Mouse (Mus musculus) forelimb bud, embryonic 11.5 days (tissue): ENCODE measurements at regions not wholly inside any gene's neighbourhood (a gene's known extent, or its start where the extent isn't known, plus 50 kb on each side); places are given as distances from the start of the nearest gene placed in this dataset.

Experiments used
- DNase-seq: peaks from one replicate; pipeline ENCODE4 v3.0.0-alpha.2; 2012; ENCODE audit warnings: low read depth, low spot score

- DNase-seq, result no peak
Measured at GRCm38 (mm10) chr3:54103098-54103497, 52.7 kb upstream of the Trpc4 start.

DNA sequence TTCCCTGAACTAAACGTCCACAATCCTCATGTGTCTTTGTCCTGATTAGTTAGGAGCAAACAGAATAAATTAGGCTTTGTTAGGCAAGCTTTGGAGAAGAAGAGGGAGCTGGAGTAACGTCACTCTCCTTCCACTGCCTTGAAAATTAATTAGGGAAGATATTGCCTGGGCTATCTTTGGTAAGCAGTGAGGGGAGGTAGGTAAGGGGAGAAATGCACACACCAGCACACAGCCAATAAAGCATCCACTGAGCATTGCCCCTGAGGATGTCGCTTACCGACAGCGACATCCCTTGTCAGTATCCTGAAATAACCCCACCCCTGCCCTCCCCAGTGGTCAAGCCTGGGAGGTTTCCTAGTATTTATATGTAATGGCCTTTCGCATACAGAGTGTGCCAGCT is 72.2 kb upstream of the Trpc4 start:
- DNase-seq, result no peak

DNA sequence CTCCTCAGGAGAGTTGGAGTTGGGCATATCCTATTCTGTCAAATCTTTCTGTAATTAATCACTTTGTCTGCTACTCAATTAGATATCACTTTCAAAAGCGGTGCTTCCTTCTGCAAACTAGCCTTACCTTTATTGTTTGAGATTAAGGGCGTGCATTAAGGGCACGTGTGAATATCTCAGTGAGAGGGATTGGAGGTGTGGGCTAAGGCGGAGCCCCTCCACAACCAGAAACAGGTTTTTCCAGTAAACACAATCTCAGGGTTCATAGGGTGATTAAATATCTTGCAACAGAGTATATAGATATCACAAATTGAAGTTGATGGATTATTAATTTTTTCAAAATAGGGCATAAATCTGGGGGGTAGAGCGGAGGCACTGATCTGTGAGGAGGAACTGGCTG is 79.4 kb upstream of the Trpc4 start:
- DNase-seq, result no peak

DNA sequence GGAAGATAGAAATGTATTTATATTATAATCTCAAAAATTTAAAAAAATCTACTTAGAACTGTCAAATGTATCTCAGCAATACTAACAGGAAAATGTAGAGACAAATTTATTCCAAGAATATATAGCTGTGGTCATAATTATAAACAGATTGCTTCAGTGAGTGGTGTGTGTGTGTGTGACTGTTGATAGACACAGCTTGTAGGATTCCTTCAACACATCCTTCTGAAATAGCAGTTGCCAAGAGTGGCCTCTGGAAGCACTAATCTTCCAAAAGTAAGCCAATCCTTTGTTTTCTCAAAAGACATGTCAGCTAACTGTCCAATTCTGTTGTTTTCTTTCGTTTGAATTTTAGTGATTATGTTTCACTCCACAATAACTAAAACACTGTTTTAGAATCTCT is 95.2 kb upstream of the Trpc4 start:
- no peak for DNase-seq

DNA sequence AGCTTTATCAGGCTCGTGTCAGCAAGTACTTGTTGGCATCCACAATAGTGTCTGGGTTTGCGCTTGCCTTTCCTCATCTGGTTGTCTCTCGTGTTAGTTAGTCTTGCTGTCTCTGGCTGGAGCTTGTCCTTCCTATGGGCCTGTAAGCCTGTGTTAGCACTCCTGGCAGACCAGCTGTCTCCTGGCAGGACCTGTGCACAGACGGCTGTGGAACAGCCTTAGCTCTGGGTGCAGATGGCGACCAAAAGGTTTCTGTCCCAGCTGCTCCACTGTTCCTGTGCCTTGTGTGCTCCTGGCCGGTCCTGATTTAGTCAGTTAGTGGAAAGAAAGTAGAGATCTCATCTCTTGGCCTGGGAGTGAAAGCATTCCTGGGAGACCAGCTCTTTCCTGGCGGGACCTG is 101.5 kb upstream of the Trpc4 start:
- DNase-seq, result no peak

- no peak for DNase-seq
Measured at GRCm38 (mm10) chr3:54049370-54049769, 106.5 kb upstream of the Trpc4 start.

- DNase-seq, result no peak
Measured at GRCm38 (mm10) chr3:54048091-54048670, 107.7 kb upstream of the Trpc4 start.

DNA sequence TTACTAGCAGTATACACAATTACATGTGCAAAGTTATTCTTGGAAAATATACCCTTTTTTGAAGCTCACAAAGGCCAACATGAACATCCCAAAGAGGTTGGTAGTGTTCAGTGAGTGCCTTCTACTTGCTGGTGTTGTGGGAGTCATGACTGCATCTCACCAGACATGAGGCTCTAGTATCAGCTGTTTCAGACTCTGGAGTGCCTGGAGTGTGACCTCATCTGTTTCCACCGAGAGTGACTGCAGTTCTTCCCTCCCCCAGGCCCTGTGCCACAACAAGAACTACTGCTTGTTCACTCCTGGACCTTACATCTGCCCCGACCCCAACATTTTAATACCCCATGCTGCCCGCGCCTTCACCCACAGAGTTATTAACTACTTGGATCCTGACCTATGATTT is 128.5 kb upstream of the Trpc4 start:
- DNase-seq, result no peak

- DNase-seq, result no peak
Measured at GRCm38 (mm10) chr3:54020196-54020595, 135.6 kb upstream of the Trpc4 start.

GRCm38 (mm10) chr3:54017943-54018649 is 137.7 kb upstream of the Trpc4 start:
- no peak for DNase-seq

GRCm38 (mm10) chr3:54016877-54017276 is 139.0 kb upstream of the Trpc4 start:
- DNase-seq, result no peak

DNA sequence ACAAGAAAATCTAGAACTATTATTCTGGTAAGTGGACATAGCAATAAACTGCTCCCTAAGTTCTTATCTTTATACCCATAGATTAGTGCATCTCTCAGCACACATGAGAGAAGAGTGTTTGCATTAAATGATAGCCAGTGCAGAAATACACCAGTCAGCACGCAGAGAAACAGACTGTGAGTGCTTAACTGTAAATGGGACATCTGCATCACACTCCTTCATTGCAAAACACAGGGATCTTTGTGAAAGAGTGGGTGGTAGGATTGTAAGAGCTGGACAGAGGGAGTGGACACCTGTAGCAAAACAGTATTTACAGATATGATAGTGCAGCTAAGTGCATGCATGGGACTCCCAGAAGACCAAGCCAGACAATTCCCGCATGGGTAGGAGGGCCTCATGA is 144.8 kb upstream of the Trpc4 start:
- no peak for DNase-seq

GRCm38 (mm10) chr3:53992993-53993392 is 129.4 kb upstream of the Ufm1 start:
- no peak for DNase-seq

GRCm38 (mm10) chr3:53988796-53989195 is 125.2 kb upstream of the Ufm1 start:
- no peak for DNase-seq

- no peak for DNase-seq
Measured at GRCm38 (mm10) chr3:53988256-53988655, 124.6 kb upstream of the Ufm1 start.

- DNase-seq, result no peak
Measured at GRCm38 (mm10) chr3:53987316-53987715, 123.7 kb upstream of the Ufm1 start.

- no peak for DNase-seq
Measured at GRCm38 (mm10) chr3:53984743-53985550, 121.3 kb upstream of the Ufm1 start.

DNA sequence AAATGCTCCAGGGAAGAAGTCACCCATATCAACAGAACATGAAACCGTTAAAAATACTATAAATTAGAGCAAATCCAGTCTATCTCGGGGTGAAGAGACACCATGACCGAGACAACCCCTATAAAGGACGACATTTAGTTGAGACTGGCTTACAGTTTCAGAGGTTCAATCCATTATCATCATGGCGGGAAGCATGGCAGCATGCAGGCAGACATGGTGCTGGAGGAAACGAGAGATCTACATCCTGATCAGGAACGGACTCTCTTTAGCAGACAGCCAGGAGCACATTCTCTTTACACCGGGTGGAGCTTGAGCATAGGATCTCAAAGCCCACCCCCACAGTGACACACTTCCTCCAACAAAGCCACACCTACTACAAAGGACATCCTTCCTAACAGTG is 118.7 kb upstream of the Ufm1 start:
- DNase-seq, result no peak

DNA sequence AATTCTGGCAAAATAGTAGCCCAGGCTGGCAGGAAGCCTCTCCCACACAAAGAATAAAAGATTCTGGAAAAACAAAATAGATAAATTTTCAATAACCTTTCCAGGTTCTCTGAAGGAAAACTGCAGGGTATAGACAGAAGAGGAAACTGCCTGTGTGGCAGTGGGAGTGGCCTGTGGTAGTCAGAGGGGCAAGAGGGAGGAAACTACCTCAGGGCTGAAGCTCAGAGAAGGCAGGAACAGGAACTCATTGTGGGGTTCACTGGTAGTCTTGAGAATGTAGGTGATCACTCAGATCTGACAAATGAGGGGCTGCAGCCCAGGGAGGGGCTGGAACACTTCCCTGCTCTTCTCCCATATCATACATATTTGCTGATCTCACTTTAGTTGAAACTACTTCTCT is 118.0 kb upstream of the Ufm1 start:
- no peak for DNase-seq

GRCm38 (mm10) chr3:53977379-53978080 is 113.9 kb upstream of the Ufm1 start:
- DNase-seq, result no peak

DNA sequence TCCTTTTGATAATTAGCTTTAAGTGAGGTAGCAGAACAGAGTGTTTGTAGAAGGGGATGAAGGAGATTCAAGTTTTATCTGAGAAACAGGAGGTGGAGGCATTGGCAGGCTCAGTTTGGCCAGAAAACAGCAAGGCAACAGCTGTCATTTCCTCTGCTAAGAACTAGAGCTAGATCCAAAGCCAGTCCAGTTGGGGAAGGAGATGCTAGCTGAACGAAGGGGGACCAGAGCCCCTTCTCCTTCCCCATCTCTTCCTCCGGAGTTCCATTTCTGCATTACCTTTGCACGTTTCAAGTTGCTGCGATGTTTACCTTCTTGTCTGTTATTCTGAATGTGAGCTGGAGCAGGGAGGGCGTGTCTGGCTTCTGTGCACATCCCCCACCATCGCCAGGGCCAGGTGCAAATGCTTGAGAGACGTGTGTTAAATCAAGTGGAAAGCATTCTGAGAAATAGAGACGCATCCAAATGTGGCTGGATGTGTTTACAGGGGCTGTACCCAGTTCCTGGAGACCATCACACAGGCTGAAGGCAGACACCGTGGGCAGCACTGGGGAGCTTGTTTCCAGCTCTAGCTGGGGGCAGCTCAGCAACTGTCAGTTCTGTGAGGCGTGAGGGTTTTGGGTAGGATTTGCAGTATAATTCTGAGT is 111.4 kb upstream of the Ufm1 start:
- DNase-seq, result peak; percentile 7
